Comparison of ENCODE assay signal across 19 mouse cellular contexts in the genomic region with DNA sequence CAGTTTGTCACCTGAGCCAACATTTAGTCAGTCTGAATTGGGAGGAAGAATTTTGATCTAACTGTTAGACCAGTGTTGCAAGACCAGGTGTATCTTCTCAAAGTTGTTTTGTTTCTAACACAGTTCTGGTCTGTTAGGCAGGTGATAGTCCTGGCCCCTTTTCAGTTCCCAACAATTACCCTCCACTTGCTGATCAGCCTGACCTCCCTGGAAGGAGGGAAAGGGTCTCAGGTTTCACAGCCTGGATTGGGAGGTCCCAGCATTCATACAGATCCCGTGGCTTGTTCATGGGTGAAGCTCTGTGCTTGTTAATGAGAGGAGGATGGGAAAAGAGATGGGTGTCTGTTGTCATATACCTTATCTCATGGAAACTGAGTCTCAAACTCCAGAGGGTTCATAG. TPM values are rescaled to one million over a fixed set of nuclear protein-coding genes. Genes with fewer than 3 reads are reported as not detected.
DNase-seq lines count a peak whose midpoint lies in the region; ATAC-seq and TF ChIP-seq lines count a peak whose summit lies in the region.
"Had no signal": no experiment of that assay in that cellular context is flagged by ENCODE, and none has a peak within 500 bp of the region (broad histone marks: within the 10 kb centered on the region; RNA-seq: fewer than 3 reads in every experiment).

No protein-coding gene starts in this region.

- H3K4me3 ChIP-seq in forebrain, embryonic 11.5 days (ENCODE audit: low read depth, low read length): no peak overlapping the region
- no peak overlapping the region for H3K4me3 ChIP-seq in forebrain, embryonic 16.5 days (replicated peaks; ENCODE audit: low read length)
- H3K4me3 ChIP-seq in kidney, postnatal 0 days (replicated peaks; ENCODE audit: low read depth, low read length): no peak overlapping the region
- H3K4me3 ChIP-seq in embryonic facial prominence, embryonic 11.5 days (ENCODE audit: low read depth, low read length): no peak overlapping the region
- no peak overlapping the region for H3K4me3 ChIP-seq in limb, embryonic 13.5 days
- H3K4me3 ChIP-seq: megakaryocyte, embryonic 14.5 days had no signal

- H3K9ac ChIP-seq in forebrain, embryonic 11.5 days (ENCODE audit: low read length): no peak overlapping the region
- no peak overlapping the region for H3K9ac ChIP-seq in forebrain, embryonic 16.5 days (replicated peaks; ENCODE audit: low read depth, low read length)
- no peak overlapping the region for H3K9ac ChIP-seq in kidney, postnatal 0 days (ENCODE audit: low read depth, low read length)
- no peak overlapping the region for H3K9ac ChIP-seq in embryonic facial prominence, embryonic 11.5 days (replicated peaks; ENCODE audit: low read length)
- H3K9ac ChIP-seq in limb, embryonic 13.5 days: no peak overlapping the region
- H3K9ac ChIP-seq: forebrain, postnatal 0 days; liver, postnatal 0 days had no signal

- 7% methylated on average over 1 of the region's 1 CpGs for WGBS in forebrain, embryonic 11.5 days
- WGBS in forebrain, embryonic 16.5 days: 4% methylated on average over 1 of the region's 1 CpGs
- 8% methylated on average over 1 of the region's 1 CpGs for WGBS in kidney, postnatal 0 days
- WGBS in embryonic facial prominence, embryonic 11.5 days: 0% methylated on average over 1 of the region's 1 CpGs
- 3% methylated on average over 1 of the region's 1 CpGs for WGBS in limb, embryonic 13.5 days

- no peak overlapping the region for H3K27ac ChIP-seq in forebrain, embryonic 11.5 days (ENCODE audit: low read depth, low read length)
- no peak overlapping the region for H3K27ac ChIP-seq in forebrain, embryonic 16.5 days (ENCODE audit: low read length)
- peak overlapping the region; percentile 81; the same call in 1 of the 2 replicates for H3K27ac ChIP-seq in kidney, postnatal 0 days
- H3K27ac ChIP-seq in embryonic facial prominence, embryonic 11.5 days (replicated peaks; ENCODE audit: low read depth, low read length): no peak overlapping the region
- H3K27ac ChIP-seq in limb, embryonic 13.5 days: no peak overlapping the region

- ATAC-seq in forebrain, embryonic 11.5 days (replicated peaks; ENCODE audit: low FRiP score): peak; percentile 33; the same call in 1 of the 2 replicates
- ATAC-seq in forebrain, embryonic 16.5 days: no peak
- peak; percentile 80 for ATAC-seq in kidney, postnatal 0 days (replicated peaks; ENCODE audit: low FRiP score, low read depth)
- ATAC-seq in embryonic facial prominence, embryonic 11.5 days (replicated peaks; ENCODE audit: insufficient number of reproducible peaks, low FRiP score, low TSS enrichment, low read depth): no peak; the same call in 1 of the 2 replicates
- peak; percentile 71; the same call in 1 of the 2 replicates for ATAC-seq in limb, embryonic 13.5 days (ENCODE audit: low FRiP score, low read depth)
- ATAC-seq in megakaryocyte, adult 5-6 weeks (ENCODE audit: poor library complexity, severe bottlenecking): no peak
- ATAC-seq: forebrain, postnatal 0 days; liver, postnatal 0 days had no signal

- no peaks in the 10 kb centered on the region for H3K9me3 ChIP-seq in forebrain, embryonic 11.5 days (ENCODE audit: control insufficient read depth, low read length)
- no peaks in the 10 kb centered on the region for H3K9me3 ChIP-seq in forebrain, embryonic 16.5 days (ENCODE audit: control insufficient read depth, low read length)
- H3K9me3 ChIP-seq in kidney, postnatal 0 days (replicated peaks; ENCODE audit: low read length): no peaks in the 10 kb centered on the region
- no peaks in the 10 kb centered on the region for H3K9me3 ChIP-seq in embryonic facial prominence, embryonic 11.5 days (replicated peaks; ENCODE audit: control insufficient read depth, low read length)
- H3K9me3 ChIP-seq in limb, embryonic 13.5 days: no peaks in the 10 kb centered on the region
- H3K9me3 ChIP-seq: megakaryocyte, embryonic 14.5 days had no signal

- no peak for TF ChIP-seq CTCF in kidney, postnatal 0 days (IDR thresholded peaks at IDR 0.05; ENCODE audit: low read depth)

- H3K4me1 ChIP-seq in forebrain, embryonic 11.5 days (replicated peaks; ENCODE audit: control insufficient read depth, insufficient read depth, low read length): peaks cover 18% of the 10 kb centered on the region; the same call in 1 of the 2 replicates
- H3K4me1 ChIP-seq in forebrain, embryonic 16.5 days (replicated peaks; ENCODE audit: control insufficient read depth, insufficient read depth, low read length): peaks cover 12% of the 10 kb centered on the region
- peaks cover 16% of the 10 kb centered on the region for H3K4me1 ChIP-seq in kidney, postnatal 0 days (replicated peaks; ENCODE audit: insufficient read depth, low read length)
- no peaks in the 10 kb centered on the region for H3K4me1 ChIP-seq in embryonic facial prominence, embryonic 11.5 days (ENCODE audit: control insufficient read depth, insufficient read depth, low read length)
- H3K4me1 ChIP-seq in limb, embryonic 13.5 days: peaks cover 37% of the 10 kb centered on the region

- DNase-seq in forebrain, embryonic 11.5 days (ENCODE audit: low spot score): no peak
- DNase-seq in kidney, postnatal 0 days (ENCODE audit: low spot score): no peak
- no peak for DNase-seq in kidney, adult 18-20 months
- peak; percentile 62 for DNase-seq in embryonic facial prominence, embryonic 11.5 days (ENCODE audit: low spot score)
- DNase-seq in heart, adult 18-20 months: no peak
- DNase-seq: adrenal gland, postnatal 36 days; cerebellum, adult 18-20 months; forebrain, postnatal 0 days; gastrocnemius, postnatal 36 days; heart, postnatal 10 days; kidney, adult 11 months; layer of hippocampus, postnatal 36 days; liver, postnatal 0 days; lung, postnatal 10 days had no signal

- H3K4me2 ChIP-seq in forebrain, embryonic 11.5 days (ENCODE audit: low read depth, low read length, severe bottlenecking): no peak overlapping the region
- H3K4me2 ChIP-seq in forebrain, embryonic 16.5 days (ENCODE audit: low read length): no peak overlapping the region
- no peak overlapping the region for H3K4me2 ChIP-seq in kidney, postnatal 0 days (ENCODE audit: low read length)
- no peak overlapping the region for H3K4me2 ChIP-seq in embryonic facial prominence, embryonic 11.5 days (ENCODE audit: low read depth, low read length)
- H3K4me2 ChIP-seq in limb, embryonic 13.5 days (replicated peaks): no peak overlapping the region
- H3K4me2 ChIP-seq: heart, embryonic 11.5 days had no signal

- H3K27me3 ChIP-seq in forebrain, embryonic 11.5 days (ENCODE audit: control insufficient read depth, insufficient read depth, low read length): no peaks in the 10 kb centered on the region; the same call in 1 of the 2 replicates
- H3K27me3 ChIP-seq in forebrain, embryonic 16.5 days (replicated peaks; ENCODE audit: control insufficient read depth, insufficient read depth, low read length): no peaks in the 10 kb centered on the region
- H3K27me3 ChIP-seq in kidney, postnatal 0 days (ENCODE audit: insufficient read depth, low read length): no peaks in the 10 kb centered on the region
- H3K27me3 ChIP-seq in embryonic facial prominence, embryonic 11.5 days (ENCODE audit: control insufficient read depth, insufficient read depth, low read length): no peaks in the 10 kb centered on the region
- no peaks in the 10 kb centered on the region for H3K27me3 ChIP-seq in limb, embryonic 13.5 days
- H3K27me3 ChIP-seq: megakaryocyte, embryonic 14.5 days had no signal

- H3K36me3 ChIP-seq in forebrain, embryonic 11.5 days (ENCODE audit: control insufficient read depth, insufficient read depth, low read length): no peaks in the 10 kb centered on the region
- no peaks in the 10 kb centered on the region for H3K36me3 ChIP-seq in forebrain, embryonic 16.5 days (ENCODE audit: control insufficient read depth, insufficient read depth)
- H3K36me3 ChIP-seq in kidney, postnatal 0 days (ENCODE audit: insufficient read depth, low read length): no peaks in the 10 kb centered on the region
- H3K36me3 ChIP-seq in embryonic facial prominence, embryonic 11.5 days (replicated peaks; ENCODE audit: control insufficient read depth, insufficient read depth, low read depth, low read length): no peaks in the 10 kb centered on the region
- no peaks in the 10 kb centered on the region for H3K36me3 ChIP-seq in limb, embryonic 13.5 days

RNA-seq across cellular contexts. Expression of gene Eipr1, which starts 33.7 kb away (rescaled TPM):
- polyA plus RNA-seq in forebrain, embryonic 11.5 days (2014; fragmentation: Nextera tagmentation; extraction: Ambion mirVana): 36.3 and 40.3 TPM in 2 replicates
- polyA plus RNA-seq in forebrain, embryonic 16.5 days (2015; fragmentation: Nextera tagmentation; extraction: Ambion mirVana): 75.9 and 79.3 TPM in 2 replicates
- polyA plus RNA-seq in kidney, postnatal 0 days (2015; fragmentation: Nextera tagmentation; extraction: Ambion mirVana): 34.8 and 35.3 TPM in 2 replicates
- 33.9 and 38.5 TPM in 2 replicates for polyA plus RNA-seq in embryonic facial prominence, embryonic 11.5 days (2014; fragmentation: Nextera tagmentation; extraction: Ambion mirVana)
- polyA plus RNA-seq in limb, embryonic 13.5 days (2015; fragmentation: Nextera tagmentation; extraction: Ambion mirVana): 31.0 and 33.3 TPM in 2 replicates
- total RNA-seq in heart, adult 18-20 months (2021): 1 to 10 TPM; 8.6 to 8.8 TPM
- total RNA-seq in megakaryocyte, adult 5-6 weeks (2015): 21.2 and 22.7 TPM in 2 replicates
- 26.9 and 33.8 TPM in 2 replicates for total RNA-seq in megakaryocyte, adult 5-6 weeks (2017)

RNA-seq across cellular contexts. Expression of gene Trappc12, which starts 35.0 kb away (rescaled TPM):
- 40.0 and 40.1 TPM in 2 replicates for polyA plus RNA-seq in forebrain, embryonic 11.5 days (2014; fragmentation: Nextera tagmentation; extraction: Ambion mirVana)
- 47.0 and 50.0 TPM in 2 replicates for polyA plus RNA-seq in forebrain, embryonic 16.5 days (2015; fragmentation: Nextera tagmentation; extraction: Ambion mirVana)
- polyA plus RNA-seq in kidney, postnatal 0 days (2015; fragmentation: Nextera tagmentation; extraction: Ambion mirVana): 29.5 TPM in 2 replicates
- 38.4 and 40.5 TPM in 2 replicates for polyA plus RNA-seq in embryonic facial prominence, embryonic 11.5 days (2014; fragmentation: Nextera tagmentation; extraction: Ambion mirVana)
- 40.9 and 42.2 TPM in 2 replicates for polyA plus RNA-seq in limb, embryonic 13.5 days (2015; fragmentation: Nextera tagmentation; extraction: Ambion mirVana)
- 10 to 100 TPM; 22.4 to 22.5 TPM for total RNA-seq in heart, adult 18-20 months (2021)
- total RNA-seq in megakaryocyte, adult 5-6 weeks (2015): 25.9 and 29.7 TPM in 2 replicates
- total RNA-seq in megakaryocyte, adult 5-6 weeks (2017): 34.3 and 40.3 TPM in 2 replicates

Comparison
In these comparisons a context has a peak if more than half of its experiments do, and no peak if none do; other contexts are left out.
1. ATAC-seq: peak in forebrain, embryonic 11.5 days (single experiment), kidney, postnatal 0 days (single experiment) and limb, embryonic 13.5 days (single experiment); none in forebrain, embryonic 16.5 days (single experiment), embryonic facial prominence, embryonic 11.5 days (single experiment) and megakaryocyte, adult 5-6 weeks (single experiment).